Mouse (Mus musculus): ENCODE measurements at regions not wholly inside any gene's neighbourhood (a gene's known extent, or its start where the extent isn't known, plus 50 kb on each side); places are given as distances from the start of the nearest gene placed in this dataset.

GRCm38 (mm10) chr4:53337784-53338183 lies 102.4 kb upstream of the Slc44a1 start:
- no peak for TF ChIP-seq GATA4 (IDR thresholded peaks at IDR 0.05; ENCODE audit: insufficient replicate concordance, low read length)

- no peak for TF ChIP-seq GATA4 (IDR thresholded peaks at IDR 0.05; ENCODE audit: insufficient replicate concordance, low read length)
Measured at GRCm38 (mm10) chr4:53327382-53328165, 112.6 kb upstream of the Slc44a1 start.

GRCm38 (mm10) chr4:53323838-53324237 lies 116.4 kb upstream of the Slc44a1 start:
- TF ChIP-seq GATA4 (IDR thresholded peaks at IDR 0.05; ENCODE audit: insufficient replicate concordance, low read length) = no peak

- TF ChIP-seq GATA4 (IDR thresholded peaks at IDR 0.05; ENCODE audit: insufficient replicate concordance, low read length) = no peak
Measured at GRCm38 (mm10) chr4:53323195-53323594, 117.0 kb upstream of the Slc44a1 start.

DNA sequence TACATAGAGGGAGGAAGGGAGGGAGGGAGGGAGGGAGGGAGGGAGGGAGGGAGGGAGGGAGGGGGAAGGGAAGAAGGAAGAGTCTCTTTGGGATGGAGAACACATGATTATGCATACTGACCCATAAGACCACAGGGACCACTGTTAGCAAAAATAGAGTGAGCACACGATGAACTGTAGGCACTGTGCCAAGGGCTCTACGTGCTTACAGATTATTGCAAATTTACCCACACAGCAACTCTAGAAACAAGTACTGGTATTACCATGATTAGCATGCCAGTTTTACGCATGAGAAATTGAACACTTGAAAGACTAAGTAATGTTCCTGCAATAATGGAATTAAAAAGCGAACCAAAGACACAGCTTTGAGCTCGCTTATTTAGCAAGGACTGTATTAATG lies 117.7 kb upstream of the Slc44a1 start:
- TF ChIP-seq GATA4 (IDR thresholded peaks at IDR 0.05; ENCODE audit: insufficient replicate concordance, low read length) = no peak

DNA sequence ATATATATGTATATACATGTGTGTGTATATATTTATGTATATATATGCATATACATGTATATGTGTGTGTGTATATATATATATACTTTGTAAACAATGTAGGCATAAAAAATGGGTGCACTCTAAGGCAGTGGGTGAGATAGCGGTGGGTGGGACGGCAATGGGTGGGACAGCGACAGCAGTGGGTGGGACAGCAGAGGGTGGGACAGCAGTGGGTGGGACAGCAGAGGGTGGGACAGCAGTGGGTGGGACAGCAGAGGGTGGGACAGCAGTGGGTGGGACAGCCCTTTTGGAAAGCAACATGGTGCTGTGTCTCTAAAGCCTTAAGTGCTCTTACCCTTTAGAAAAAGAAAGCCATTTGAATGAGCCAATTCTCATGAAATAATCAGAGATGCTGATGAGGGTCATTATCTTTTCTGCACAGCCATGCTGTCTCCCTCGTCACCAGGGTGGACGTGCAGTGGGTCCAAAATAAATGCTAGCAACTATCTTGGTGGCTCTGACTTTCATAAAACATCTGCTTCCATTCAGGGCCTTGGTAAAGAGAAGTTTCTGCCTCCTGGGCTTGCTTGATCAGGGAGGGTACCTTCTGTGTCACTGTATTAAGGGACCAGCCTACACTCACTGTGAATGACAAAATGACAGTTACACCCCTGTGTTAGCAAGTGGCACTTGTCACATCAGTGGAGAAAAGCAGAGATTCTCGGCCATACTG lies 119.3 kb upstream of the Slc44a1 start:
- no peak for TF ChIP-seq GATA4 (IDR thresholded peaks at IDR 0.05; ENCODE audit: insufficient replicate concordance, low read length)

GRCm38 (mm10) chr4:53319051-53319450 lies 121.2 kb upstream of the Slc44a1 start:
- no peak for TF ChIP-seq GATA4 (IDR thresholded peaks at IDR 0.05; ENCODE audit: insufficient replicate concordance, low read length)

DNA sequence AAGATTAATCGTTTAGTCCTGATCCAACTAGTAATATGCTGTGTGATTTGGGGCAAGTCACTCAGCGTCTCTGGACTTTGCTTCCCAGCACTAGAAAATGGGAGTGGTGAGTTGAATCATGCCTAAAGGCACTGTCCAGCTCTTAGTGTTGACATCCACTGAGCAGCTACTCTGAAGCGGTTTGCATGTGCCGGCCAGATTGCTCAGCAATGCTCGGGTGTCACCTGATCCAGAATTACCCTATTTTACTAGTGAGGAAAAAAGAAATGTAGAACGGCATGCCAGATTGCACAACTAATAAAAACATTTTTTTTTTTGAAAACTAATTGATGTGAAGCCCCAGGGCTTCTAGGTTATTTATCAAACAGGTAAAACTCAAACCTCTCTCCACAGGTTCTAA lies 122.0 kb upstream of the Slc44a1 start:
- no peak for TF ChIP-seq GATA4 (IDR thresholded peaks at IDR 0.05; ENCODE audit: insufficient replicate concordance, low read length)

- no peak for TF ChIP-seq GATA4 (IDR thresholded peaks at IDR 0.05; ENCODE audit: insufficient replicate concordance, low read length)
Measured at GRCm38 (mm10) chr4:53317453-53317824, 122.8 kb upstream of the Slc44a1 start.

GRCm38 (mm10) chr4:53316796-53317452 lies 123.3 kb upstream of the Slc44a1 start:
- TF ChIP-seq GATA4 (IDR thresholded peaks at IDR 0.05; ENCODE audit: insufficient replicate concordance, low read length) = no peak

DNA sequence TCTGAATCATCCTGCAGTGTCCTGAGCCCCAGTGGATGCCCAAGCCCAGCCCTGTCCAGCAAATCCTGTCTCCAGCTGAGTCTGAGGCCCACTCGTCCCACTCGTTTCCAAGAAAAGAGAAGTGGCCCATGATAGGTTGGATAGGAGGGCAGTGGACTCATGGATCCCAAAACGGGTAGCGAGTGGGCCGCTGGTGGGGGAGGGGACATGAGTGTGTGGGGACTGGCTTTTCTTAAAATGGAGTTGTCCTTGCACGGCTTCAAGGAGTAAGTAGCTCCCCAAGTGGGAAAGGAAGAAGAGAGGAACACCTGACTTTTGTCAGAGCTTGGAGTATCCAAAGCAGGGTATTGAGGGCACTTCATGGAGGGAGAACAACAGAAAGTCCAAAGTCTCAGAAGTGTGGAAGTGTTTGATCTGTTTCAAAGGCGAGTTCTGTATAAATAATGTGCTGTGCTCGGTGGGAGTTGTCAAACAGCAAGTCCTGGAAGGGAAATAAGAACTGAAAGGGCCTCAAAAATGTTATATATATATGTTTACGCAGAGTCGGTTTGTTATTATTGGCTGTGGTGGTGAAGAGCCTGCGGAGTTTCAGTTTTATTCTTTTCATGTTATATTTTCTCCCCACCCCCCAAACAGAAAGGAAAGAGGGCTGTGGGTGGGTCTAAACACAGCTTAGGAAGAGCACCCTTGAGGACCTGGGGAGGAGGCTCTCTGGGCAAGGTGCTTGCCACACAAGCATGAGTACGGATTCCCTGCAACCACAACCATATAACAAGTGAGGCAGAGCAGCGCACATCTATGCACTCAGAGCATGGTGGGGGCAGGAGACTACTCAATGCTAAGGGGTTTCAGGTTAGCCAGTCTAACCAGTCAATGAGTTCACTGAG lies 124.1 kb upstream of the Slc44a1 start:
- TF ChIP-seq GATA4 (IDR thresholded peaks at IDR 0.05; ENCODE audit: insufficient replicate concordance, low read length) = no peak

DNA sequence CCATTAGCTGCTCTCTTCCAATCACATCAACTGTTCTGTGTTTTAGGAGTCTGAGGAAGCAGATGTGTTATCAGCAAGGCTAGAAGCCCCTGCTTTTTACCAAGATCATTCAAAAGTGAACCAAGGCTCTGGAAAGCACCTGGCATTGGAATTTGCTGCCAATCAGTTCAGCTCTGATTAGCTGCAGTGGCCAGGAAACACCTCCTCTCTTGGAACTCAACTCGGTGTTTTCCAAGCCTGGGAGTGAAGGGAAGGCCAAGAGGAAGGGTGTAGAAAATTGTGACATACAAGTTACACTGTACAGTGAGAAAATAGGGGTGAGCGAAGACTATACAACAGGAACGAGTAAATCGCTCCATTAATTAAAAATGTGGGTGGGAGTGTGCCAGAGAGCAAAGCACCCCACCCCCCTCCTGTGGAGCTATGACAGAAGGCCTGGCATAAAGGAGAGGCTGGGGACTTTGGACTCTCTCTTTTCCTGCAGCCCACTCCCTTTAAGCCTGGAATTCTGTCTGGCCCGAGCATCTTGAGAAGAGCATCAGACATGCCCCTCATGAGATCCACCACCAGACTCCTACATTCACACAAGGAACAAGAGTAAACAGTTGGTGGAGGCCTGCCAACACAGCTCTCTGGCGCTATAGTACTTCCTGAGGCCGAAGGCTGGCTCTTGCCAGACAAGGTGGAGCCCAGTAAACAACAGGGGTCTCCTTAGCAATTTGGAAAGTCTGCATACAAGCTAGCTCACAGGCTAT lies 124.9 kb upstream of the Slc44a1 start:
- TF ChIP-seq GATA4 (IDR thresholded peaks at IDR 0.05; ENCODE audit: insufficient replicate concordance, low read length) = peak; percentile 26; the same call in 1 of the 2 replicates

DNA sequence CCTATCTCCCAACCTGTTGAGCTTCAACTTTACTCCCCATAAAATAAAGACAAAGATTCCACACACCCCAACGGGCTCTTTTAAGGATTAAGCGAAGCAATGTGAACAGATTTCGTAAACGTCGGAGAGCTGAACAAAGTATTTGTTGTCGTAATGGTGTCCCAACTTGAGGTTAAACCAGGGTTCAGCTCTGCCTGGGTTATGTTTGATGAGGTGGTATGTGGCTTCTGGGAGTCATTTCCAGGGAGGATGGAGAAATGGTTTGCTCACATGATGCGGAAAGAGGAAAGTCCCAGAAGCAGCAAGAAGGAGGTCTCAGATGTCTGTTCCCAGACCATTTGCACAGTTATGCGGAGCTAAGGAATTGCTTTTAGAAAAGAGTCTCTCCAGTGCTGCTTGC lies 126.1 kb upstream of the Slc44a1 start:
- TF ChIP-seq GATA4 (IDR thresholded peaks at IDR 0.05; ENCODE audit: insufficient replicate concordance, low read length) = no peak

DNA sequence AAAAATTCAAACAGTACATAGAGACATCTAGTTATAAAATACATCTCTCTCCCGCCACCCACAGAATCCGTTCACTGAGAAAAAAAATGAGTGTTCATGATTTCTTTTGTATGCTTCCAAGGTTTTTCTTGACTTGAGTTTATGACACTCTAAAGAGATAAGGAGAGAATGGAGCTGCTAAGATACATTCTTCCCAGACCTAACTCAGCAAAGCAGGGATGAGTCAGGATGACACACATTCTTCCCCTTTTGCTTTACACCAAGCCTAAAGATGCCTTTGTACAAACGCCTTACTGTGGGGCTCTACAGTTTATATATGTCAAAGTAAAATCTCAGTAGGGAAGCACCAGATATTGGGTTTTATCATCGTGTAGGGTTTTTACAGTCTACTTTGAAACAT lies 133.1 kb upstream of the Slc44a1 start:
- TF ChIP-seq GATA4 (IDR thresholded peaks at IDR 0.05; ENCODE audit: insufficient replicate concordance, low read length) = no peak

All from liver, adult (tissue).